Mouse (Mus musculus): ENCODE measurements at regions not wholly inside any gene's neighbourhood (a gene's known extent, or its start where the extent isn't known, plus 50 kb on each side); places are given as distances from the start of the nearest gene placed in this dataset.

GRCm38 (mm10) chr10:119048643-119049420 is 178.8 kb upstream of the Dyrk2 start:
- in situ Hi-C loops (cut with MboI; ENCODE audit: low sequenced_read_pairs in 2 of 2, unreplicated experiment in 2 of 2), result no loop called here
- no peak overlapping the region for H3K9ac ChIP-seq (ENCODE audit: insufficient read depth, low read depth, low read length, poor library complexity, severe bottlenecking)
- DNase-seq (ENCODE audit: low read depth, low spot score), result no peak
- no peaks in the 10 kb centered on the region for H3K4me1 ChIP-seq (ENCODE audit: control insufficient read depth in 2 of 2, insufficient read depth in 2 of 2, low read length in 2 of 2, poor library complexity in 1 of 2)
- no peaks in the 10 kb centered on the region for H3K36me3 ChIP-seq (ENCODE audit: control insufficient read depth, insufficient read depth, low read length, poor library complexity, severe bottlenecking)
- no peaks in the 10 kb centered on the region for H3K9me3 ChIP-seq (ENCODE audit: control insufficient read depth, insufficient read depth, low read depth, low read length)
- no peak for TF ChIP-seq ZNF384 (IDR thresholded peaks at IDR 0.05; ENCODE audit: low read depth, low read length)
- no peak for TF ChIP-seq CHD2 (IDR thresholded peaks at IDR 0.05; ENCODE audit: low read depth, low read length)
- no peak for TF ChIP-seq ZC3H11A (IDR thresholded peaks at IDR 0.05; ENCODE audit: borderline replicate concordance, low read depth, low read length)
- TF ChIP-seq HCFC1 (IDR thresholded peaks at IDR 0.05; ENCODE audit: borderline replicate concordance, insufficient read depth, low read length), result no peak
- TF ChIP-seq MAFK (IDR thresholded peaks at IDR 0.05; ENCODE audit: insufficient read depth, low read depth, low read length), result no peak
- H3K27ac ChIP-seq (ENCODE audit: insufficient read depth, low read depth, low read length, poor library complexity, severe bottlenecking), result no peak overlapping the region
- H3K4me3 ChIP-seq (ENCODE audit: insufficient read depth in 1 of 2, low read depth in 1 of 2, low read length in 2 of 2, poor library complexity in 1 of 2, severe bottlenecking in 1 of 2), result no peak overlapping the region

GRCm38 (mm10) chr10:119045059-119045458 is 175.1 kb upstream of the Dyrk2 start:
- Histone ChIP-seq H3K27ac (ENCODE audit: insufficient read depth, low read depth, low read length, poor library complexity, severe bottlenecking) (no peak overlapping the region), H3K9ac (ENCODE audit: insufficient read depth, low read depth, low read length, poor library complexity, severe bottlenecking) (no peak overlapping the region), H3K4me3 (ENCODE audit: insufficient read depth in 1 of 2, low read depth in 1 of 2, low read length in 2 of 2, poor library complexity in 1 of 2, severe bottlenecking in 1 of 2) (no peak overlapping the region), H3K4me1 (ENCODE audit: control insufficient read depth in 2 of 2, insufficient read depth in 2 of 2, low read length in 2 of 2, poor library complexity in 1 of 2) (no peaks in the 10 kb centered on the region), H3K9me3 (ENCODE audit: control insufficient read depth, insufficient read depth, low read depth, low read length) (no peaks in the 10 kb centered on the region), H3K36me3 (ENCODE audit: control insufficient read depth, insufficient read depth, low read length, poor library complexity, severe bottlenecking) (no peaks in the 10 kb centered on the region)
- TF ChIP-seq HCFC1 (IDR thresholded peaks at IDR 0.05; ENCODE audit: borderline replicate concordance, insufficient read depth, low read length) (no peak), CHD2 (IDR thresholded peaks at IDR 0.05; ENCODE audit: low read depth, low read length) (no peak), ZC3H11A (IDR thresholded peaks at IDR 0.05; ENCODE audit: borderline replicate concordance, low read depth, low read length) (no peak), MAFK (IDR thresholded peaks at IDR 0.05; ENCODE audit: insufficient read depth, low read depth, low read length) (no peak), ZNF384 (IDR thresholded peaks at IDR 0.05; ENCODE audit: low read depth, low read length) (no peak)
- no peak for DNase-seq (ENCODE audit: low read depth, low spot score)
- in situ Hi-C loops (cut with MboI; ENCODE audit: low sequenced_read_pairs in 2 of 2, unreplicated experiment in 2 of 2), result no loop called here

GRCm38 (mm10) chr10:119043069-119043468 is 173.1 kb upstream of the Dyrk2 start:
- no peak overlapping the region for H3K9ac ChIP-seq (ENCODE audit: insufficient read depth, low read depth, low read length, poor library complexity, severe bottlenecking)
- H3K9me3 ChIP-seq (ENCODE audit: control insufficient read depth, insufficient read depth, low read depth, low read length), result no peaks in the 10 kb centered on the region
- H3K36me3 ChIP-seq (ENCODE audit: control insufficient read depth, insufficient read depth, low read length, poor library complexity, severe bottlenecking), result no peaks in the 10 kb centered on the region
- in situ Hi-C loops (cut with MboI; ENCODE audit: low sequenced_read_pairs in 2 of 2, unreplicated experiment in 2 of 2), result no loop called here
- no peaks in the 10 kb centered on the region for H3K4me1 ChIP-seq (ENCODE audit: control insufficient read depth in 2 of 2, insufficient read depth in 2 of 2, low read length in 2 of 2, poor library complexity in 1 of 2)
- no peak overlapping the region for H3K27ac ChIP-seq (ENCODE audit: insufficient read depth, low read depth, low read length, poor library complexity, severe bottlenecking)
- no peak overlapping the region for H3K4me3 ChIP-seq (ENCODE audit: insufficient read depth in 1 of 2, low read depth in 1 of 2, low read length in 2 of 2, poor library complexity in 1 of 2, severe bottlenecking in 1 of 2)
- no peak for DNase-seq (ENCODE audit: low read depth, low spot score)
- TF ChIP-seq HCFC1 (IDR thresholded peaks at IDR 0.05; ENCODE audit: borderline replicate concordance, insufficient read depth, low read length) (no peak), MAFK (IDR thresholded peaks at IDR 0.05; ENCODE audit: insufficient read depth, low read depth, low read length) (no peak), ZNF384 (IDR thresholded peaks at IDR 0.05; ENCODE audit: low read depth, low read length) (no peak), ZC3H11A (IDR thresholded peaks at IDR 0.05; ENCODE audit: borderline replicate concordance, low read depth, low read length) (no peak), CHD2 (IDR thresholded peaks at IDR 0.05; ENCODE audit: low read depth, low read length) (no peak)

DNA sequence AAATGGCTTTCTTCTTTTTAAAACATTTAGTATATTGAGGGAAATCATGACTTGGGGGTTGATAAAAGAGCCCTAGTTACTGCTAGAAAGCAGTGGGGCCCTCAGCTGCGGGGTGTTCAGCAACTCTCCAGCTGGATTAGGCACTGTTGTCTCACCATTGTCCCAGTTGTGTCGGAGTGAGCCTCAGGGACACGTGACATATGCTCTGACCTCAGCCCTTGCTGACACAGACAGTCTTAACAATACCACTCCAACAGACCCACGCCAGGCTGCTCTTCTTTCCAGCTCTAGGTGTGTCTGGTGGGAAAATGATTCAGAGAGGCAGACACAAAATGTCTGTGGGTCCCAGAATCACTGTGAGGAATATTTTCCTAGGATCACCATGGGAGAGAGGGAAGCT is 170.2 kb upstream of the Dyrk2 start:
- TF ChIP-seq MAFK (IDR thresholded peaks at IDR 0.05; ENCODE audit: insufficient read depth, low read depth, low read length) (no peak), CHD2 (IDR thresholded peaks at IDR 0.05; ENCODE audit: low read depth, low read length) (no peak), HCFC1 (IDR thresholded peaks at IDR 0.05; ENCODE audit: borderline replicate concordance, insufficient read depth, low read length) (no peak), ZC3H11A (IDR thresholded peaks at IDR 0.05; ENCODE audit: borderline replicate concordance, low read depth, low read length) (no peak), ZNF384 (IDR thresholded peaks at IDR 0.05; ENCODE audit: low read depth, low read length) (no peak)
- Histone ChIP-seq H3K27ac (ENCODE audit: insufficient read depth, low read depth, low read length, poor library complexity, severe bottlenecking) (no peak overlapping the region), H3K9ac (ENCODE audit: insufficient read depth, low read depth, low read length, poor library complexity, severe bottlenecking) (no peak overlapping the region), H3K4me1 (ENCODE audit: control insufficient read depth in 2 of 2, insufficient read depth in 2 of 2, low read length in 2 of 2, poor library complexity in 1 of 2) (no peaks in the 10 kb centered on the region), H3K4me3 (ENCODE audit: insufficient read depth in 1 of 2, low read depth in 1 of 2, low read length in 2 of 2, poor library complexity in 1 of 2, severe bottlenecking in 1 of 2) (no peak overlapping the region), H3K9me3 (ENCODE audit: control insufficient read depth, insufficient read depth, low read depth, low read length) (no peaks in the 10 kb centered on the region), H3K36me3 (ENCODE audit: control insufficient read depth, insufficient read depth, low read length, poor library complexity, severe bottlenecking) (no peaks in the 10 kb centered on the region)
- in situ Hi-C loops (cut with MboI; ENCODE audit: low sequenced_read_pairs in 2 of 2, unreplicated experiment in 2 of 2), result no loop called here
- no peak for DNase-seq (ENCODE audit: low read depth, low spot score)

All from ES-E14 (cell line).